Mouse (Mus musculus): ENCODE measurements around the gene Eif1ad. TPM values are rescaled to one million over a fixed set of nuclear protein-coding genes. Genes with fewer than 3 reads are reported as not detected.
"Not testable (repeated sequence)": the region's sequence is repeated elsewhere in the genome, so short reads cannot be mapped to it uniquely, and the experiment has no call there.

The Eif1ad gene
- polyA plus RNA-seq, 1 experiment from 2014 or later: 68.1 TPM

- Histone ChIP-seq H3K4me3 (ENCODE audit: low read depth, low read length) (peak overlapping the region; percentile 34), H3K4me2 (peak overlapping the region; percentile 67), H3K27me3 (ENCODE audit: control insufficient read depth, insufficient read depth, low read length) (no peaks in the 10 kb centered on the region), H3K27ac (ENCODE audit: low read depth, low read length) (no peak overlapping the region), H3K4me1 (ENCODE audit: control insufficient read depth, insufficient read depth, low read length) (peaks cover 4% of the 10 kb centered on the region), H3K9me3 (ENCODE audit: control insufficient read depth, low read length) (no peaks in the 10 kb centered on the region), H3K9ac (ENCODE audit: low read length) (peak overlapping the region; percentile 62), H3K36me3 (ENCODE audit: control insufficient read depth, insufficient read depth, low read length) (no peaks in the 10 kb centered on the region)
- DNase-seq (ENCODE audit: low spot score, missing footprints) (peak; percentile 93), ATAC-seq (ENCODE audit: low FRiP score) (no peak)
- 6% methylated on average over 34 of the region's 34 CpGs for WGBS
Measured at GRCm38 (mm10) chr19:5348526-5349501, 17.7 kb upstream of the Eif1ad start.

GRCm38 (mm10) chr19:5349502-5349873, 17.1 kb upstream of the Eif1ad start, which contains the start of gene Cst6:
Gene Cst6, minus strand, starts transcription at chr19:5349574.
- not testable (repeated sequence) for H3K27ac ChIP-seq (ENCODE audit: low read depth, low read length); H3K27me3 ChIP-seq (ENCODE audit: control insufficient read depth, insufficient read depth, low read length); DNase-seq (ENCODE audit: low spot score, missing footprints); H3K36me3 ChIP-seq (ENCODE audit: control insufficient read depth, insufficient read depth, low read length); H3K4me1 ChIP-seq (ENCODE audit: control insufficient read depth, insufficient read depth, low read length); ATAC-seq (ENCODE audit: low FRiP score); H3K9me3 ChIP-seq (ENCODE audit: control insufficient read depth, low read length)
- H3K4me3 ChIP-seq (ENCODE audit: low read depth, low read length): peak within 1 kb of the TSS; percentile 34
- 63% methylated on average over 6 of the region's 6 CpGs for WGBS
- peak within 1 kb of the TSS; percentile 67 for H3K4me2 ChIP-seq
- peak within 1 kb of the TSS; percentile 62 for H3K9ac ChIP-seq (ENCODE audit: low read length)

GRCm38 (mm10) chr19:5353609-5354008, 12.9 kb upstream of the Eif1ad start:
- no peaks in the 10 kb centered on the region for H3K27me3 ChIP-seq (ENCODE audit: control insufficient read depth, insufficient read depth, low read length)
- no peak for ATAC-seq (ENCODE audit: low FRiP score)
- no peaks in the 10 kb centered on the region for H3K36me3 ChIP-seq (ENCODE audit: control insufficient read depth, insufficient read depth, low read length)
- H3K27ac ChIP-seq (ENCODE audit: low read depth, low read length): no peak overlapping the region
- no peaks in the 10 kb centered on the region for H3K9me3 ChIP-seq (ENCODE audit: control insufficient read depth, low read length)
- 89% methylated on average over 2 of the region's 2 CpGs for WGBS
- H3K4me1 ChIP-seq (ENCODE audit: control insufficient read depth, insufficient read depth, low read length): peaks cover 4% of the 10 kb centered on the region
- no peak for DNase-seq (ENCODE audit: low spot score, missing footprints)
- H3K4me3 ChIP-seq (ENCODE audit: low read depth, low read length): no peak overlapping the region
- H3K9ac ChIP-seq (ENCODE audit: low read length): no peak overlapping the region
- no peak overlapping the region for H3K4me2 ChIP-seq

- no peak for DNase-seq (ENCODE audit: low spot score, missing footprints)
- WGBS: no CpG with 5 or more reads among the region's 1 CpGs
- no peak overlapping the region for H3K4me3 ChIP-seq (ENCODE audit: low read depth, low read length)
Measured at GRCm38 (mm10) chr19:5356080-5356479, 10.5 kb upstream of the Eif1ad start.

GRCm38 (mm10) chr19:5362186-5362585, 4.4 kb upstream of the Eif1ad start:
- 81% methylated on average over 2 of the region's 2 CpGs for WGBS
- Histone ChIP-seq H3K4me1 (ENCODE audit: control insufficient read depth, insufficient read depth, low read length) (peaks cover 6% of the 10 kb centered on the region), H3K36me3 (ENCODE audit: control insufficient read depth, insufficient read depth, low read length) (peaks cover 6% of the 10 kb centered on the region; the same call in 1 of the 2 replicates), H3K27ac (ENCODE audit: low read depth, low read length) (no peak overlapping the region), H3K4me3 (ENCODE audit: low read depth, low read length) (no peak overlapping the region), H3K9me3 (ENCODE audit: control insufficient read depth, low read length) (no peaks in the 10 kb centered on the region), H3K27me3 (ENCODE audit: control insufficient read depth, insufficient read depth, low read length) (no peaks in the 10 kb centered on the region), H3K9ac (ENCODE audit: low read length) (no peak overlapping the region), H3K4me2 (no peak overlapping the region)
- ATAC-seq (ENCODE audit: low FRiP score): no peak
- DNase-seq (ENCODE audit: low spot score, missing footprints): no peak

More at GRCm38 (mm10) chr19:5356080-5356479, 10.5 kb upstream of the Eif1ad start:
- no peak for ATAC-seq (ENCODE audit: low FRiP score)
- H3K4me1 ChIP-seq (ENCODE audit: control insufficient read depth, insufficient read depth, low read length): no peaks in the 10 kb centered on the region
- no peaks in the 10 kb centered on the region for H3K27me3 ChIP-seq (ENCODE audit: control insufficient read depth, insufficient read depth, low read length)
- H3K9me3 ChIP-seq (ENCODE audit: control insufficient read depth, low read length): no peaks in the 10 kb centered on the region
- H3K9ac ChIP-seq (ENCODE audit: low read length): no peak overlapping the region
- no peaks in the 10 kb centered on the region for H3K36me3 ChIP-seq (ENCODE audit: control insufficient read depth, insufficient read depth, low read length)
- H3K27ac ChIP-seq (ENCODE audit: low read depth, low read length): no peak overlapping the region
- H3K4me2 ChIP-seq: no peak overlapping the region

GRCm38 (mm10) chr19:5364124-5364523, 2.4 kb upstream of the Eif1ad start:
- Histone ChIP-seq H3K27me3 (ENCODE audit: control insufficient read depth, insufficient read depth, low read length) (no peaks in the 10 kb centered on the region), H3K9me3 (ENCODE audit: control insufficient read depth, low read length) (no peaks in the 10 kb centered on the region), H3K9ac (ENCODE audit: low read length) (no peak overlapping the region), H3K4me3 (ENCODE audit: low read depth, low read length) (no peak overlapping the region), H3K36me3 (ENCODE audit: control insufficient read depth, insufficient read depth, low read length) (peaks cover 14% of the 10 kb centered on the region; the same call in 1 of the 2 replicates), H3K27ac (ENCODE audit: low read depth, low read length) (no peak overlapping the region), H3K4me2 (no peak overlapping the region), H3K4me1 (ENCODE audit: control insufficient read depth, insufficient read depth, low read length) (peaks cover 15% of the 10 kb centered on the region)
- DNase-seq (ENCODE audit: low spot score, missing footprints) (no peak), ATAC-seq (ENCODE audit: low FRiP score) (no peak)
- 95% methylated on average over 2 of the region's 2 CpGs for WGBS

GRCm38 (mm10) chr19:5365751-5366150, 790 bp upstream of the Eif1ad start:
- H3K9ac ChIP-seq (ENCODE audit: low read length): peak overlapping the region; percentile 76
- no peaks in the 10 kb centered on the region for H3K9me3 ChIP-seq (ENCODE audit: control insufficient read depth, low read length)
- H3K4me1 ChIP-seq (ENCODE audit: control insufficient read depth, insufficient read depth, low read length): peaks cover 15% of the 10 kb centered on the region
- peak overlapping the region; percentile 93 for H3K4me3 ChIP-seq (ENCODE audit: low read depth, low read length)
- H3K4me2 ChIP-seq: peak overlapping the region; percentile 86
- H3K27me3 ChIP-seq (ENCODE audit: control insufficient read depth, insufficient read depth, low read length): no peaks in the 10 kb centered on the region
- H3K27ac ChIP-seq (ENCODE audit: low read depth, low read length): peak overlapping the region; percentile 69; the same call in 1 of the 2 replicates
- WGBS: 17% methylated on average over 11 of the region's 11 CpGs
- peaks cover 20% of the 10 kb centered on the region; the same call in 1 of the 2 replicates for H3K36me3 ChIP-seq (ENCODE audit: control insufficient read depth, insufficient read depth, low read length)
- ATAC-seq (ENCODE audit: low FRiP score) (no peak), DNase-seq (ENCODE audit: low spot score, missing footprints) (no peak)

- DNase-seq (ENCODE audit: low spot score, missing footprints): no peak
- H3K27me3 ChIP-seq (ENCODE audit: control insufficient read depth, insufficient read depth, low read length): no peaks in the 10 kb centered on the region
- H3K9ac ChIP-seq (ENCODE audit: low read length): peak within 1 kb of the TSS; percentile 76
- peak within 1 kb of the TSS; percentile 69 for H3K27ac ChIP-seq (ENCODE audit: low read depth, low read length)
- peak within 1 kb of the TSS; percentile 93 for H3K4me3 ChIP-seq (ENCODE audit: low read depth, low read length)
- H3K4me2 ChIP-seq: peak within 1 kb of the TSS; percentile 86
- no peaks in the 10 kb centered on the region for H3K9me3 ChIP-seq (ENCODE audit: control insufficient read depth, low read length)
- no peak for ATAC-seq (ENCODE audit: low FRiP score)
- WGBS: under 1% methylated on average over 33 of the region's 33 CpGs
- H3K4me1 ChIP-seq (ENCODE audit: control insufficient read depth, insufficient read depth, low read length): peaks cover 15% of the 10 kb centered on the region
- peaks cover 26% of the 10 kb centered on the region for H3K36me3 ChIP-seq (ENCODE audit: control insufficient read depth, insufficient read depth, low read length)
Measured at GRCm38 (mm10) chr19:5367053-5367359, 465 bp downstream of the Eif1ad start, which contains the start of gene Banf1. Gene Banf1, minus strand, starts transcription at chr19:5367168.

- peak overlapping the region; percentile 69; the same call in 1 of the 2 replicates for H3K27ac ChIP-seq (ENCODE audit: low read depth, low read length)
- H3K4me2 ChIP-seq: peak overlapping the region; percentile 86
- H3K36me3 ChIP-seq (ENCODE audit: control insufficient read depth, insufficient read depth, low read length): peaks cover 29% of the 10 kb centered on the region
- peaks cover 15% of the 10 kb centered on the region for H3K4me1 ChIP-seq (ENCODE audit: control insufficient read depth, insufficient read depth, low read length)
- ATAC-seq (ENCODE audit: low FRiP score) (no peak), DNase-seq (ENCODE audit: low spot score, missing footprints) (no peak)
- H3K27me3 ChIP-seq (ENCODE audit: control insufficient read depth, insufficient read depth, low read length): no peaks in the 10 kb centered on the region
- no peaks in the 10 kb centered on the region for H3K9me3 ChIP-seq (ENCODE audit: control insufficient read depth, low read length)
- H3K4me3 ChIP-seq (ENCODE audit: low read depth, low read length): peak overlapping the region; percentile 93
- peak overlapping the region; percentile 76 for H3K9ac ChIP-seq (ENCODE audit: low read length)
- WGBS: 12% methylated on average over 11 of the region's 11 CpGs
Measured at GRCm38 (mm10) chr19:5367455-5367854, 914 bp downstream of the Eif1ad start.

All from midbrain, embryonic 11.5 days (tissue).